Mouse (Mus musculus) heart, postnatal 0 days (tissue): ENCODE data around the gene Sema7a. TPM values are rescaled to one million over a fixed set of nuclear protein-coding genes. Genes with fewer than 3 reads are reported as not detected.

Source experiments
- ATAC-seq: fragments of 200-750 bp; cut with Nextera tagmentation; 2 replicates; pipeline ENCODE4 v1.8.0; 2017; ENCODE audit warnings: low read depth, moderate number of reproducible peaks, moderate library complexity; ENCODE audit not compliant: insufficient read depth
- DNase-seq: peaks from one replicate; pipeline ENCODE4 v3.0.0-alpha.2; 2016; ENCODE audit warnings: low spot score
- H3K27ac ChIP-seq: fragments of 300-500 bp; sonication (generic); 2 replicates; pipeline ENCODE4 v1.5.1; 2014; ENCODE audit warnings: low read depth, mild to moderate bottlenecking
- H3K27me3 ChIP-seq: fragments of 300-500 bp; sonication (generic); 2 replicates; pipeline ENCODE4 v1.6.1; 2014; ENCODE audit warnings: low read length, mixed read lengths; ENCODE audit not compliant: control insufficient read depth, insufficient read depth
- H3K36me3 ChIP-seq: fragments of 300-500 bp; sonication (generic); replicated peaks from 2 replicates; pipeline ENCODE4 v1.6.1; 2014; ENCODE audit warnings: low read length, mixed read lengths; ENCODE audit not compliant: control insufficient read depth, insufficient read depth
- H3K4me1 ChIP-seq: fragments of 300-500 bp; sonication (generic); 2 replicates; pipeline ENCODE4 v1.6.1; 2014; ENCODE audit warnings: antibody characterized with exemption; ENCODE audit not compliant: control insufficient read depth, insufficient read depth
- H3K4me2 ChIP-seq: fragments of 300-500 bp; sonication (generic); 2 replicates; pipeline ENCODE4 v1.6.1; 2014; ENCODE audit warnings: low read depth, mild to moderate bottlenecking, low read length, moderate library complexity
- H3K4me3 ChIP-seq: fragments of 300-500 bp; sonication (generic); 2 replicates; pipeline ENCODE4 v1.5.1; 2014; ENCODE audit warnings: low read depth, low read length
- H3K9ac ChIP-seq: fragments of 300-500 bp; sonication (generic); replicated peaks from 2 replicates; pipeline ENCODE4 v1.6.1; 2014; ENCODE audit warnings: low read depth, low read length, mixed read lengths
- H3K9me3 ChIP-seq: fragments of 300-500 bp; sonication (generic); replicated peaks from 2 replicates; pipeline ENCODE4 v1.6.1; 2016; ENCODE audit warnings: low read length; ENCODE audit not compliant: control insufficient read depth
- CTCF ChIP-seq: IDR thresholded peaks from 2 replicates; pipeline ENCODE4 v1.5.1; 2016; ENCODE audit warnings: antibody characterized with exemption, control low read depth, low read depth
- EP300 ChIP-seq: IDR thresholded peaks from 2 replicates; pipeline ENCODE4 v1.6.1; 2016; ENCODE audit warnings: antibody characterized with exemption, low read depth
- WGBS: fragments of 180-500 bp; shearing (Covaris S2); extraction: QIAGEN DNeasy Blood & Tissue Kit; methylation state at CpG from one replicate; pipeline ENCODE4 v1.1.7; 2014; 5-methylcytosine and 5-hydroxymethylcytosine counted together
- polyA plus RNA-seq: library from polyadenylated mRNA; unstranded; fragments of >200 nt; fragmentation: Nextera tagmentation; extraction: Ambion mirVana; gene quantifications from 2 replicates; pipeline ENCODE4 v1.2.1, GENCODE M21; 2015
- total RNA-seq: library from RNA; depleted of rRNA; stranded (reverse); fragments of >200 nt; gene quantifications from 2 replicates; pipeline ENCODE4 v1.2.3, GENCODE M21; 2014; ENCODE audit warnings: low replicate concordance

The Sema7a gene
- total and polyA plus RNA-seq, 2 experiments from 2014 or later = 1.2 to 16.8 TPM

- Histone ChIP-seq H3K27ac (no peak overlapping the region), H3K9me3 (no peaks in the 10 kb centered on the region), H3K4me2 (no peak overlapping the region), H3K9ac (no peak overlapping the region), H3K36me3 (no peaks in the 10 kb centered on the region), H3K27me3 (no peaks in the 10 kb centered on the region; the same call in 1 of the 2 replicates), H3K4me1 (no peaks in the 10 kb centered on the region), H3K4me3 (no peak overlapping the region)
- TF ChIP-seq EP300 (no peak), CTCF (no peak)
- DNase-seq = no peak
- no peak for ATAC-seq
- 63% methylated on average over 7 of the region's 7 CpGs for WGBS
Observed at GRCm38 (mm10) chr9:57986293-57986692, 46.4 kb downstream of the Sema7a start.

- no peak for ATAC-seq
- no peaks in the 10 kb centered on the region for H3K36me3 ChIP-seq
- H3K27me3 ChIP-seq = no peaks in the 10 kb centered on the region; the same call in 1 of the 2 replicates
Observed at GRCm38 (mm10) chr9:57988098-57988497, 48.2 kb downstream of the Sema7a start.

DNA sequence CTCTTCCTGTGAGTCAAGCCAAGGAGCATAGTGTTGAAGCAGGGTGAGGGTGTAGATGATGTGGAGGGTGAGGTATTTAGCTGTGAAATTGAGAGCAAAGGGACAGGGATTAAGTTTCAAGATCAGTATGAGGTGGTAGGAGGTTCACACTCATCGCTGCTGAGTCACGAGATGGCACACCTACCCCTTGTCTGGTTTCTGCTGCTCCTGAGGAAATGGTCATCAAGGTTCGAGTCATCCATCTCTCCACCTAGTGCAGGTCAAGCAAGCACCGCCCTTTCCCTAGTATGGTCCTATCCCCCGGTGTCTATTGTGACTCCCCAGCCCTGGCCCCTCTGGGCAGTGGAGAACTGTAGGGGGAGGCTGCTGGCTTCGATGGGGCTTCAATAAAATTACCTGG is 49.4 kb downstream of the Sema7a start:
- TF ChIP-seq CTCF (no peak), EP300 (no peak)
- H3K9me3 ChIP-seq = no peaks in the 10 kb centered on the region
- H3K36me3 ChIP-seq = no peaks in the 10 kb centered on the region
- no peak overlapping the region for H3K9ac ChIP-seq
- no peaks in the 10 kb centered on the region for H3K4me1 ChIP-seq
- WGBS = 73% methylated on average over 6 of the region's 6 CpGs
- ATAC-seq (no peak), DNase-seq (no peak)
- H3K4me3 ChIP-seq = no peak overlapping the region
- H3K27ac ChIP-seq = no peak overlapping the region
- no peaks in the 10 kb centered on the region; the same call in 1 of the 2 replicates for H3K27me3 ChIP-seq
- H3K4me2 ChIP-seq = no peak overlapping the region

More at GRCm38 (mm10) chr9:57988098-57988497, 48.2 kb downstream of the Sema7a start:
- Histone ChIP-seq H3K4me3 (no peak overlapping the region), H3K4me2 (no peak overlapping the region), H3K4me1 (no peaks in the 10 kb centered on the region), H3K9ac (no peak overlapping the region), H3K9me3 (no peaks in the 10 kb centered on the region), H3K27ac (no peak overlapping the region)
- 81% methylated on average over 2 of the region's 2 CpGs for WGBS
- no peak for DNase-seq
- TF ChIP-seq CTCF (no peak), EP300 (no peak)

- no peak overlapping the region for H3K4me2 ChIP-seq
- WGBS = 29% methylated on average over 10 of the region's 10 CpGs
- H3K36me3 ChIP-seq = no peaks in the 10 kb centered on the region
- no peak overlapping the region for H3K4me3 ChIP-seq
- no peak for DNase-seq
- H3K9ac ChIP-seq = no peak overlapping the region
- H3K27ac ChIP-seq = no peak overlapping the region
- no peaks in the 10 kb centered on the region for H3K4me1 ChIP-seq
- peak; percentile 76 for TF ChIP-seq CTCF
- TF ChIP-seq EP300 = no peak
- H3K9me3 ChIP-seq = no peaks in the 10 kb centered on the region
- ATAC-seq = no peak
- H3K27me3 ChIP-seq = no peaks in the 10 kb centered on the region; the same call in 1 of the 2 replicates
Observed at GRCm38 (mm10) chr9:57990438-57991110, 50.7 kb downstream of the Sema7a start.

DNA sequence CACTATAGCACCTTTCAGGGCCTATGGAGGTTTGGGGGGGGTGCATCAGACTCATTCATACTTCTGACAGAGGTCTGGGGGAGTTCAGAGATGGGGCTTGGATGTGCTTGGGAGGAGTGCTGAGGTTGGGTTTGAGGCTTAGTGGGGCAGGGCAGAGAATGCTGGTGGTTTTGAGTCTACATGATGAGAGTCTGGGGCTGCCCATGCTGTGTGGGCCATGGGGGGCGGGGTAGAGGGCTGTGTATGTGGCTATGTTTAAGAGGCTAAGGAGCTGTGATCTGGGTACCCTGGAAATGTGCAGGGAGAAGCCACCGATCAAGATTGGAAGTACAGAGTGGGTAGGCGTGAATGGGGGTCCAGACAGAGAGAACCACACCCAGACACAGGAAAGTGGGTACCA is 52.1 kb downstream of the Sema7a start:
- no peaks in the 10 kb centered on the region for H3K36me3 ChIP-seq
- H3K9me3 ChIP-seq = no peaks in the 10 kb centered on the region
- peaks cover 15% of the 10 kb centered on the region; the same call in 1 of the 2 replicates for H3K27me3 ChIP-seq
- H3K9ac ChIP-seq = no peak overlapping the region
- TF ChIP-seq EP300 (no peak), CTCF (no peak)
- ATAC-seq = no peak
- WGBS = 71% methylated on average over 3 of the region's 3 CpGs
- no peak overlapping the region for H3K4me3 ChIP-seq
- H3K4me1 ChIP-seq = no peaks in the 10 kb centered on the region
- H3K4me2 ChIP-seq = no peak overlapping the region
- H3K27ac ChIP-seq = no peak overlapping the region
- no peak for DNase-seq
